Mouse (Mus musculus) left cerebral cortex, adult 9 months (tissue): ENCODE results near the gene Tmem274.
A peak's percentile ranks its signal among the peaks of the same experiment; 100 is the strongest.
"Not testable (repeated sequence)": the region's sequence is repeated elsewhere in the genome, so short reads cannot be mapped to it uniquely, and the experiment has no call there.

Experiments used
- DNase-seq, 2 experiments: peaks; one replicate each; pipeline ENCODE4 v3.0.0; 2022; ENCODE audit warnings: low spot score in 2 of 2

Gene Tmem274

DNA sequence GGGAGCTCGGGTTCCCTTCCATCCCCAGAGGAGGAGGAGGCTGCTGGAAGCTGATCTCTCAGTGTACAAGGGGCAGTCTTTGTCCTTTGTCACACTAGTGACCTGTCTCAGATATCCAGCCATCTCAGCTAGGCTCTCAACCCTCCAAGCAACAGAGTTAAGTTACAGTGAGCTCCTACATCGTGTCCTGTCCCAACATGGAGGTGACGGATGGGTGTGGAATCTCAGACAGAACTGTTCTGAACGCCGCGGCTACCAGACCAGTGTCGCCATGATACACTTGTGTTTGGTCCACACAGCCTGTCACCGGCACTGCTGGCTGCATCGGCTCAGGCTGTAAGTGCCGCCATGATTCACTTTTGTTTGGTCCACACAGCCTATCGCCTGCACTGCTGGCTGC, at the start of gene Tmem274:
Gene Tmem274, plus strand, starts transcription at position 301 of the 400 bp plus-strand sequence.
- no peak for DNase-seq

DNA sequence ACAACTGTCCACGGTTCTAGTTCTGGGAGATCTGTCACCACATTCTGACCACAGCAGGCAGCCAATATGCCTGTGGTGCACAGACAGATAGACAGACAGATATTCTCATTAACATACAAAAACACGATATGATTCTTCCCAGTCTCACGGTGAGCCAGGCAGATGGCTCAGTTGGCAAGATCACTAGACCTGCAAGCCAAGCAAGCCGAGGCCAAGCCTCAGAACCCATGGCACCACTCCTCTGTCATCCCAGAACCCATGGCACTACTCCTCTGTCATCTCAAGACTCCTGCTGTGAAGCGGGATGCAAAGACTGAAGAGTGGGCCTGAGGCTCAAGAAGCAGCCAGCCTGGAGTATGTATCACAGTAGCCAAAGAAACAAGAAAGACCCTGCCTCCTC, 47.6 kb upstream of the Tmem274 start:
- no peak for DNase-seq

DNA sequence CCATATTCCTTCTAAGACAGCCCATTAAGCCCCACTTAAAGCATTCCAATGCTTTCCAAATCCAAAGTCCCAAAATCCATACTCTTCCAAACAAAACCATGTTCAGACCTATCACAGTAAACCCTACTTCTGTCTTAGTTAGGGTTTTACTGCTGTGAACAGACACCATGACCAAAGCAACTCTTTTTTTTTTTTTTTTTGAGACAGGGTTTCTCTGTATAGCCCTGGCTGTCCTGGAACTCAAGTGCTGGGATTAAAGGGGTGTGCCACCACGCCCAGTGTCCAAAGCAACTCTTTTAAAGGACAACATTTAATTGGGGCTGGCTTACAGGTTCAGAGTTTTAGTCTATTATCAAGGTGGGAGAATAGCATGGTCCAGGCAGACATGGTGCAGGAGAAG, 45.3 kb upstream of the Tmem274 start:
- DNase-seq: not testable (repeated sequence)

DNA sequence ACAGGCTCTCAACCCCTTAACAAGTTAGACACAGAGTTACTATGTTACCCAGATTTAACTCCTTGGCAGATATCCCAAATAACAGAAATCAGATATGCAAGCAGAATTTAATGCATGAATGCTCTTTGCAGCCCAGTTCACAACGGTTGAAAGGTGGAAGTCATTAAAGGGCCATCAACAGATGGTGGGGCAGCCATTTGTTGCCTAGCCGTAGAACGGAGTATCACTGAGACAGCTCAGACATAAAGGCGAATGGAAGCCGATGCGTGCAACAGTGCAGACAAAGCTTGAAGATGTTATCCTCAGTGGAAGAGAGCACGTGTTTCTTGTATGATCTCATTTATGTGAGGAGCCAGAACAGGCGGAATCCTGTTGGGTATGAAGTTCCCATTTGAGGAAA, 36.6 kb upstream of the Tmem274 start:
- no peak for DNase-seq

DNA sequence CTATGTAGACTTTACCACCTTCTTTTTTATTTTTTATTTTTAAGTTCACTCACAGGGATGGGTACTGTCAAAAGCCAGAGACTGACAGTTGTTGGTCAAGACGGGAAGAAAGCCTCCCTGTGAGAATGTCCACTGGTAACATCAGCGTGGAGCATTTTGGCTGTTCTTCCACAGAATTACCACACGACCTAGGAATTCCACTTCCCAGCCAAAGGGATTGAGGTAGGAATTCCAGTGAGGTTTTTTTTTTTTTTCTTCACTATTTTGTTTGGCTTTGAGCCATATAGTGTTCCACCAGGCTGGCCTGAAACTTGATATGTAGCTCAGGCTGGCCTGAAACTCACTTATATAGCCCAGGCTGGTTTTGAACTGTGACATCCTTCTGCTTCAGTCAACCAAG, 34.7 kb upstream of the Tmem274 start:
- no peak for DNase-seq

DNA sequence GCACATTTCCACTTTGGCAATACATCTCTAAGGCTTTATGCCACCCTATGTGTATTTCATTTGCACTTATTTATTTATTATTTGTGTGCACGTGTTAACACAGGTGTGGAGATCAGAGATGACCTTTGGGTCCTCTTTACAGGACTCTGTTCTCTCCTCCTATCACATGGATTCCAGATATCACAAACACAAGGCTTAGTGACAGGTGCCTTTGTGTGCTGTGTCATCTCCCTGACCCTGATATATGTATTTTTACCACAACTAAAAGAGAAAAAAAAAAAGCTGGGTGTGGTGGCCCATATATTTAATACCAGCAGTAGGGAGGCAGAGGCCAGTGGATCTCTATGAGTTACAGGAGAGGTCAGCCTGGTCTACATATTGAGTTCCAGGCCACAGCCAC, 32.7 kb upstream of the Tmem274 start:
- DNase-seq: no peak

DNA sequence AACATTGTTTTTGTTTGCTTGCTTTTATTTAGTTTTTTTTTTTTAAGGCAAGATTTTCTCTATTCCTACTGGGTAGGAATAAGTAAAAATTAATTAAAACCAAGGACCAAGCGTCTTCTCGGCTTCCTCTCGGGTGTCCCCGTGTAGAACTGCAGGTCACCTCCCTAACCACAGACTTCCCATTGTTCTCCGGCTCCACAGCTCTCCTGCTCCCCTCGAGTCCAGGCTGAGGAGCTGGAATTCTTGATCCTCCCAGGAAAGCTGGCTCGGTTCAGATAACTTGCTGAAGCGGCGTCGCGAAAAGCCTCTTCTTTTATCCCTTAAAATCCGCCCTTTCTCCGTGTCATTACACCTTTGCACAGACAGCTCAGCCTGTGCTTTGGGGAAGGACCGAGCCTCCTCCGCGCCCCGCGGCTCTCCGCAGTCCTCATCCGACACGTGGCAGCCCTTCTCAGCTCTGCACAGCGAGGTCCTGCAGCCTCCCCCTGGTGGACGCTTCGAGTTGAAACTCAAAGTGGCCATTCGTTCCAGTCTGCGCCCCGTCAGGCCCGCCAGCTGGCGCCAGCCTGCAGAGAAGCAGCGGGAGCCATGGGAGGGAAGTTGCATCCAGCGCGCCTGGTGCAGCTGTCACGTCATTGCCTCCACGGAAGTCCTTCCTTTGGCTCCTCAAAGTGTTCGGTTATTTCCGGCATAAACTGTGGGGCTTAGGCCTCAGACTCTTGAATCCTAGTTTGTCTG, 32.0 kb upstream of the Tmem274 start:
- DNase-seq: peak; percentile 65 to 85

DNA sequence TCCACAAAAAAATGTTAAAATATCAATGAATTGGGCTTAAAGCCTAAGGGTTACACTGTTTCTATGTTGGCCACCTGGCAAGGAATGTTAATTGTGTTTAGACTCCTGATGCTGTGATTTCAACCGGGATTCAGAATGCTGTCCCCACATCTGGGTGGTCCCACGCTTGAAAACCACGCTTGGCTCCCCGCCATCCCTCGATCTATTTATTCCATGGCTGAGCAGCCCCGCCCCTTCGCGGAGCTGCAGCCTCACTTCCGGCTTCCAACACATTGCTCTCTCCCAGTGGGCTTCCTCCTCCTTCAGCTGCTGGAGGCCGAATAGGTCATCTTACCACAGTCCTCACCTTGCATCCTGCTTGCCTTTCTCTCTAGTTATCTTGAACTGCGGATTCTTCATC, 31.3 kb upstream of the Tmem274 start:
- no peak for DNase-seq

DNA sequence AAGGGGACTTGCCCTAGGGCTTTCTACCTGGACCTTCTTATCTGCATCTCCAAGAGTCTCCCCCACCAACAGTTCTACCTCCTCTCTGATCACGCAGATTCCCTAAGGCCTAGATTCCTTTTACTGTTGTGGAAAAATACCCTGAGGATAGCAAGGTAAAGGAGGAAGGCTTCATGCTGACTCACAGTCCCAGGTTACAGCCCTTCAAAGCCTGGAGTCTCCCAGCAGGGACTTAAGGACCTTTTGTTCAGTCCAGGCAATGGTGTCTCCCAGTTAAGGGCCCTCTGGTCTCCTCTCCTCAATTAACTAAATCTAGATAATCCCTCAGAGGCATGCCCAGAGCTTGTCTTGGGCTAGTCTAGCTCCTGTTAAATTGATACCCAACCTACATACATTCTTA, 30.9 kb upstream of the Tmem274 start:
- no peak for DNase-seq

DNA sequence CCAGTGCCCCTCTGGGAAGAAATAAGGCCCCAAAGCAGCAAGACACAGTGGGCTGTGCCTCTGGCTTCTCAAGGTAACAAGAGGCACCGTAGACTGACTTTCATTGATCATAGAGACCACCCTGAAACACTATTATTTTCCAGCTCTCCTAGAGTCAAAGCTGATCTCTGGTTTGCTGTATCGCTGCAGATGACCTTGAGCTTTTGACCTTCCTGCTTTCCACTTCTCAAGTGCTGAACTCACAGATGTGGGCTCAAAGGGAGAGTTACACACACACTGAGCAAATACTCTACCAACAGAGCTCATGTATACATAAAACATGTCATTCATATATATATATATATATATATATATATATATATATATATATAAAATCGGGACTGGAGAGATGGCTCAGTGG, 26.5 kb upstream of the Tmem274 start:
- no peak for DNase-seq

DNA sequence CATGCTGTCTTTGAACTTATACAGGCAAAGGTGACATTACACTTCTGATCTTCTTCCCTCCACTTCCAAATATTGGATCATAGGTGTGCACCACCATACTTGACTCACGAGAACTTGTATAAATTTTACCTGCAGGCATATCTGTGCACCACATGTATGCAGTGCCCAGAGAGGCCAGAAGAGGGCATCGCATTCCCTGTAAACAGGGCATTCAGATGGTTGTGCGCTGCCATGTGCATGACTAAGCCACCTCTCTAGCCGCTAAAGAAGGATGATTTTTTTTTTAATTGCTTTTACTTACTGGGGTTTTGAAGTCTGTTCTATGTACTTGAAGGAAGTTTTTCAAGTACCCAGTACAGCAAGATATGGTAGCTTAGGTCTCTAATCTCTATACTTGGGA, 23.5 kb upstream of the Tmem274 start:
- no peak for DNase-seq

DNA sequence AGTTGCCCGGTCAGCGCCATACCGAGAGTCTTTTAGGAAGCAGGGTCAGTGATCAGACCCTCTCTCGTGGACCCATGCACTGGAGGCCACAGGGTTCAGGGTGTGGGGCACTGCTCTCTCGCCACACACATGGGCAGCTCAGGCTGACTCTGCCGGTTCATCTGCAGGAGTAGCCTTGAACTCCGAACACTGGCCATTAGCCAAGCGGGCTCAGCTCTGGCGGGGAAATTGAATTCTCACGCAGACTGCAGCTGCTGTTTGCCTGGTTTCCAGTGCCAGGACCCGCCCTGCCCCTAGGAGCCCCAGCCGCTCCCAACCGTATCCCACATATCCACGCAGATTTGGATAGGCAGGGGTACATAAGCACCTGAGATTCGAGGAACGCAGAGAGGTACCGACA, 22.9 kb upstream of the Tmem274 start:
- no peak for DNase-seq

DNA sequence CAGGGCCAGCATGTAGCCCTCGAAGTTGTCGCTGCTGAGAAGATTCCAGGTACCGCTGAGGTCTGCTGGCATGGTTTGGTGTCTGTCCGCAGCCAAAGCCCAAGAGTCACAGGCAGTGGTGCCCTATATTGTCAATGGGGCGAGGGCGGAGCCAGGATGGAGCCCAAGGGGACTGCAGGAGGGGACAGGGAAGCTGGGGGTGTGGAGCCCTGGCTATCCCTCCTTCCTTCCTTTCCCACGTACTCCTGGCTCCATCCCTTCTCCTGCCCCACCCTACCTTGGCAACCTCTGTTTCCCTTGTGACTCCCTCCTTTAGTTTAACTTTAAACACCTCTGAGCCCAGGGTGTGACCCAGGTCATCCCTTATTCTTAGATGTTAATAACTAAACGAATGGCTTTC, 22.3 kb upstream of the Tmem274 start, which contains the start of gene Rbp7:
Gene Rbp7, minus strand, starts transcription at position 100 of the 400 bp plus-strand sequence.
- DNase-seq: no peak

DNA sequence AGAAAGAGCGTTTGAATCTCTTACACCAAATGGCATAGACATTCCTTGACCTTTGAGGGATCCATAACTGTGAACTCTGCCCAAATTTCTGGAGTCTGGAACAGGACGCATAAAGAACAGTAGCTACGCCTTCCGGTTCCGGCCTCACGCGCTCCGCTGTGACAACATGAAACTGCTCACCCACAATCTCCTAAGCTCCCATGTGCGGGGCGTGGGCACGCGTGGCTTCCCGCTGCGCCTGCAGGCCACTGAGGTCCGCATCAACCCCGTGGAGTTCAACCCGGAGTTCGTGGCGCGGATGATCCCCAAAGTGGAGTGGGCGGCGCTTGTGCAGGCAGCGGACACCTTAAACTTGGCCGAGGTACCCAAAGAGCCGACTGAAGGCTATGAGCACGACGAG, 20.0 kb upstream of the Tmem274 start:
- not testable (repeated sequence) for DNase-seq

DNA sequence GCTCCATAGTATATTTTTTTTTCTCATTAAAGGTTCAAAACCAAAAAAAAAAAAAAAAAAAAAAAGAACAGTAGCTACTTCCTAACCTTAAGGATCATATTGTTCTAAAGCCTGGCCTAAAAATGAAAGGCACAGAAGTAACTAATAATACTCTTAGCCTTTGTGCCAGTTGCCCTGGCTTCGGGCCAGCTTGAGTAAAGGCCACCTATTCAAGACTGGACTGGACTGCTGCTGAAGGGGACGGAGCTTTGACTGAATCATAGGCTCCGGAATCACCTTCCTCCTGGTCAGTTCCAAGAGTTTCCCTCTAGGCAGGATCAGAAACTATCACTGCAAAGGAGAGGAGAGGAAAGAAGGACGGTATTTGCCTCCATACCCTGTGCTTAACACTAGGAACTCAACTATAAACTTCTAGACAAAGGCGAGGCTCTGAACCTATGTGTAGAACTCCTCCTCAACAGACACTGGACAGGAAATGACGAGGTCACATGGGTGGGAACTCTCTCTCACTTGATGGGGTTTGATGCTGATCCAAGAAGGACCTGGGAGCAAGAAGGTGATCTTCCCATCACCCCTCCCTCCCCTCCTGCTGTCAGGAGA, 19.2 kb upstream of the Tmem274 start:
- no peak for DNase-seq

DNA sequence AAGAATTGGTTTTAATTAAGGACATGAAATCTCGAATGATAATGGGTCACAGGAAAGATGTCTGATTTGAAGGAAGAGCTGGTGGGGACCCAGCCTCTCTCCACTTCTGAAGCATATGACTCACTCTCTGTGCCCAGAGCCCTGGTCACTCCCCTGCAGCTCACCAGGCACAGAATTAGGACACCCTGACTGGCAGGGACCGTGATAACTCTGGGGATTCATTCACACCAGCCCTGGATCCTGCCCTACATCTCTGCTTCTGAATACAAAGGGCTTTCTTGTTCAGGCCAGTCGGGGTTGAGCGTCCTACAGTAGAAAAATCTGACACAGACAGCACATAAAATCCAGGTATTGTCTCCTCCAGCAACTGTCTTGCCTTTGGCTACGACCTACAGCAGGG, 18.7 kb upstream of the Tmem274 start:
- DNase-seq: no peak

DNA sequence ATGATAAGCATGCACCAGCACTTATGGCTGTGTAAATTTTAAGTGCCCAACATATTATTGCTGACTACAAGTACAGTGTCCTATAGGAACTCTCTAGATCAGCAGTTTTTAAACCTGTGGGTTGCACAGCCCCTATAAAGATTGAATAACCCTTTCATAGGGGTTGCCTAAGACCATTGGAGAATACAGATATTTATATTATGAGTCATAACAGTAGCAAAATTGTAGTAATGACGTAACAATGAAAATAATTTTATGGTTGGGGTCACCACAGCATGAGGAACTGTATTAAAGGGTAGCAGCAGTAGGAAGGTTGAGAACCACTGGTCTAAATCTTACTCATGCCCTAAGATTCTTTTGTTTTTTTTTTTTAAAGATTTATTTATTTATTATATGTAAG, 17.8 kb upstream of the Tmem274 start:
- no peak for DNase-seq

DNA sequence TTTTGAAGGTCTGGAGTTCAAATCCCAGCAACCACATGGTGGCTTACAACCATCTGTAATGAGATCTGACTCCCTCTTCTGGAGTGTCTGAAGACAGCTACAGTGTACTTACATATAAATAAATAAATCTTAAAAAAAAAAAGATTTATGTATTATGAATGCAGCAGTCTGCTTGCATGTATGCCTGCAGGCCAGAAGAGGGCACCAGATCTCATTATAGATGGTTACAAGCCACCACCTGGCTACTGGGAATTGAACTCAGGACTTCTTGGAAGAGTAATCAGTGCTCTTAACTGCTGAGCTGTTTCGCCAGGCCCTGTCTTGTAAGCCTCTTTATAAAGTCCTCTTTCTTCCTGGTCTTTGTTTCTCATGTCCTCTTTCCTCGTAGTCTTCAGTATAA, 16.7 kb upstream of the Tmem274 start:
- DNase-seq: not testable (repeated sequence)

DNA sequence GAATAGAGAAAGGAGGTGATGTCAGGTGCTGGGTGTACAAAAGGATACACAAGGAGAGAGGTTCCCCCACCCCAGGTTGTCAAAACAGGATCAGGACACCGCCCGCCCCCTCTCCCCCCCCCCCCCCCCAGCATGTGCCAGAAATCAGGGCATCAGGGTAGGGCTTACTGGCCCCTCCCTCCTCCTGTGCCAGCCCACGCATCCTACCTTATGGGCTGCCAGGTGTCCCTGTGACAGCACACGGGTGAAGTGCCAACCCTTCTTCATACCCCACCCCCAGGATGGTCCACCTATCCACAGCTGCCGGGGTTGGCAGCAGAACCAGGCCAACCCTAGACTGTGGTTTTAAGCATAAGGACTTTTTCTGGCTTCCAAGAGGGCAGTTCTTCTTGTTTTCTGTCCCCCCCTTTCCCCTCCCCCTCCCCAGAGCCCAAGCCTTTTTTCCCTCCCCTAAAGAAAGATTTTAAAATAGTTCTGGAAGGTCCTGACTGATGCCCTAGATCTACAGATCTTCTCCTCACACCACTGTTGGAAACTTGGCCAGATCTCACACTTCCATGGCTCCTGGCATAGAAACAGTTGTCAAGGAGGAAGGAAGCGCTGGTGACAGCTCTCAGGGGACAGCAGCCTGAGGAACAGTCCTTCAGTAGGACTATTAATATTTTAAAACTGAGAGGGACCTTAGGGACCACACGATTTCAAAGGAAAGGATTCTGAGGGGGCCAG, 15.4 kb upstream of the Tmem274 start:
- DNase-seq: no peak

DNA sequence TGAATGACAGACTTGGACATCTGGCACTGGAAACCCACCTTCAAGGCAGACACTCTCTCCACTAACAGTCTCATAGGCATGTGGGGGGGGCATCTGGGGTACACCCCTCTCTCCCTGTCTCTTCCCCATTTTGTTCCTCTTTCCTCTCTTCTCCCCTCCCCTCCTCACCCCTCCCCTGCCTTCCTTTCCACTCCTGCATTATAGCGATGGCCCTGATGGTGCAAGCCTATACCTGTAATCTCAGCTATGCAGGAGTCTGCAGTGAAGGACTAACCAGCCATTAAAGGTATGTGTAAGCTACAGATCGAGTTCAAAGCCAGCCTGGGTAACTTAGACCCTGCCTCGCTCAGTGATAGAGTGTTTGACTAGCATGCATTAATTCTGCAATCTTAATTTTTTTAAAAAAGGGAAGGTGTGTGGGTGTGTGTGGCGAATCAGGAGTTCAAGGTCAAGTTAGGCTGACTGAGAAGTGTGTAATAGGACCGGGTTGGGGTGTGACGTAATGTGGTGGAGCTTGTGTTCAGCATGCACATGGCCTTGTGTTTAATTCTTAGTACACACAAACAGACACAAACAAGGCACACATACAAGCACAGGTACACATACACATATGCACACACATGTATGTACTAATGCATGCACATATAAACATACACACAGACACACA, 14.7 kb upstream of the Tmem274 start:
- no peak for DNase-seq

DNA sequence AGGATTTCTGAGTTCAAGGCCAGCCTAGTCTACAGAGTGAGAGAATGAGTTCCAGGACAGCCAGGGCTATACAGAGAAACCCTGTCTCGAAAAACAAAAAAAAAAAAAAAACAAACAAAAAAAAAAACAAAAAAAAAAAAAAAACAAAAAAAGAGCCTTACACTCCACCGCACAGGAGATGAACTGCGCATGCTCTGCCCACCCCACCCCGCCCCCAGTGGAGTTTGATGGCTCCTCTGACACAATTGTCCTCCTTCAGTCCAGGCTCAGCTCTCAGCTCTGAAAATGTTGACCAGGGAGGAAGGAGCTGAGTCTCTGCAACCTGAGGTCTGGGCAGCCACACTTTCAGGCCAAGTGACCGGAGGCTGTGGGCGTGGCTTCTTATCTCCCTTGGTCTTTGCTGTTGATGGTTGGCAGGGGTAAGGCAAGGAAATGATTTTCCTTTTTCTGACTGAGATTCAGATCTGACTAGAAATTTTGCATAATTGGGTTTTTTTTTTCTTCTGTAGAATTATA, 13.7 kb upstream of the Tmem274 start:
- no peak for DNase-seq

DNA sequence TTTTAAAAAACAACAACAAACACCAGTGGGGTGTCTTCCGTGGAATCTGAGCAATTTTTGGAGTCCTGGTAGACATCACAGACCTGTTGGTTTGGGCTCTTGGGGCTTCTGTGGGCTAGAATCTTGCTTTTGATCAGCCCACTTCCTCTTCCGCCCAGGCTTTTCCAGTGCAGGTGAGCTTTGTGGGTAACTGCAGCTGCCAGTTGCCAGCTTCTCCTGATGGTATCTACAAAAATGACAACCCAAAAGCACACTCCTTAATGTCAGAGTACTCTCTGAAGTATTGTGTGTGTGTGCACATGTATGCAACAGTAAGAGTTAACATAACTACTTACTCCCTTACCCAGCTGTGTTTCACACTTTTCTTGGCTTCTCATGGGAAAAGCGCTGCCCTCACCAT, 7.6 kb upstream of the Tmem274 start:
- no peak for DNase-seq
